25 mouse cellular contexts compared by ENCODE assay signal in genomic region chr2:27119766-27120165, GRCm38 (mm10). TPM values are rescaled to one million over a fixed set of nuclear protein-coding genes. Genes with fewer than 3 reads are reported as not detected.
DNase-seq lines count a peak whose midpoint lies in the region; ATAC-seq and TF ChIP-seq lines count a peak whose summit lies in the region.
"Had no signal": no experiment of that assay in that cellular context is flagged by ENCODE, and none has a peak within 500 bp of the region (broad histone marks: within the 10 kb centered on the region; RNA-seq: fewer than 3 reads in every experiment).

No protein-coding gene starts in this region.

- peak; percentile 42 for DNase-seq in adrenal gland, postnatal 14 days
- DNase-seq in adrenal gland, adult 8-10 months: no peak
- DNase-seq in heart, postnatal 36 days: no peak
- DNase-seq in lung, embryonic 14.5 days: no peak
- DNase-seq in lung, postnatal 36 days: no peak
- no peak for DNase-seq in limb, embryonic 10.5 days (ENCODE audit: low spot score)
- no peak for DNase-seq in thymus, postnatal 4 days
- DNase-seq: cerebellum, adult 2 months; embryo, embryonic 11 days; kidney, adult 18-20 months; layer of hippocampus, adult 9-11 months had no signal

- no peak overlapping the region for H3K4me3 ChIP-seq in heart, embryonic 12.5 days
- H3K4me3 ChIP-seq in lung, embryonic 14.5 days (ENCODE audit: low read depth, low read length): no peak overlapping the region
- H3K4me3 ChIP-seq in limb, embryonic 10.5 days: no peak overlapping the region
- H3K4me3 ChIP-seq: embryonic facial prominence, embryonic 15.5 days; hindbrain, embryonic 13.5 days; left cerebral cortex, adult 2 months; midbrain, embryonic 10.5 days; myocyte; neural tube, embryonic 13.5 days had no signal

- H3K9me3 ChIP-seq in heart, embryonic 12.5 days (replicated peaks): no peaks in the 10 kb centered on the region
- no peaks in the 10 kb centered on the region for H3K9me3 ChIP-seq in lung, embryonic 14.5 days (ENCODE audit: low read depth, low read length)
- no peaks in the 10 kb centered on the region for H3K9me3 ChIP-seq in limb, embryonic 10.5 days (replicated peaks)
- H3K9me3 ChIP-seq: embryonic facial prominence, embryonic 15.5 days; hindbrain, embryonic 13.5 days; neural tube, embryonic 13.5 days had no signal

- H3K36me3 ChIP-seq in heart, embryonic 12.5 days: no peaks in the 10 kb centered on the region
- H3K36me3 ChIP-seq in lung, embryonic 14.5 days (ENCODE audit: insufficient read depth): no peaks in the 10 kb centered on the region
- no peaks in the 10 kb centered on the region for H3K36me3 ChIP-seq in limb, embryonic 10.5 days
- H3K36me3 ChIP-seq: embryonic facial prominence, embryonic 15.5 days; hindbrain, embryonic 13.5 days; midbrain, embryonic 10.5 days; neural tube, embryonic 13.5 days had no signal

- 0 out of 2 replicates have a peak overlapping the region, but pooled peaks have one; percentile 28 for H3K27ac ChIP-seq in heart, embryonic 12.5 days (ENCODE audit: poor library complexity, severe bottlenecking)
- peak overlapping the region; percentile 69 for H3K27ac ChIP-seq in lung, embryonic 14.5 days (ENCODE audit: low read depth)
- H3K27ac ChIP-seq in limb, embryonic 10.5 days: peak overlapping the region; percentile 88
- H3K27ac ChIP-seq: embryonic facial prominence, embryonic 15.5 days; left cerebral cortex, adult 2 months; midbrain, embryonic 10.5 days; neural tube, embryonic 13.5 days had no signal

- H3K4me2 ChIP-seq in heart, embryonic 12.5 days: no peak overlapping the region
- H3K4me2 ChIP-seq in lung, embryonic 14.5 days: no peak overlapping the region
- H3K4me2 ChIP-seq: embryonic facial prominence, embryonic 15.5 days; hindbrain, embryonic 13.5 days; neural tube, embryonic 13.5 days had no signal

- intact Hi-C loops in heart, postnatal 36 days (cut with DNase I): loop anchor here (2.0 kb wide), 2 partner anchors 45 to 63 kb away; no protein-coding TSS in a partner anchor

- 74% methylated on average over 2 of the region's 2 CpGs for WGBS in heart, embryonic 12.5 days
- WGBS in lung, embryonic 14.5 days: 80% methylated on average over 2 of the region's 2 CpGs
- 88% methylated on average over 2 of the region's 2 CpGs for WGBS in limb, embryonic 10.5 days

- no peak overlapping the region for H3K9ac ChIP-seq in heart, embryonic 12.5 days
- H3K9ac ChIP-seq in lung, embryonic 14.5 days: no peak overlapping the region
- H3K9ac ChIP-seq: embryonic facial prominence, embryonic 15.5 days; hindbrain, embryonic 13.5 days; neural tube, embryonic 13.5 days had no signal

- no peak for ATAC-seq in heart, embryonic 12.5 days (ENCODE audit: insufficient number of reproducible peaks, low FRiP score)
- ATAC-seq in lung, embryonic 14.5 days (ENCODE audit: insufficient read depth): peak; percentile 28; the same call in 1 of the 2 replicates
- ATAC-seq: midbrain, embryonic 16.5 days had no signal

- TF ChIP-seq CTCF in lung, embryonic 14.5 days (IDR thresholded peaks at IDR 0.05; ENCODE audit: low read depth): no peak

- H3K27me3 ChIP-seq in heart, embryonic 12.5 days (replicated peaks): 0 out of 2 replicates have a peak, but pooled peaks cover 5% of the 10 kb centered on the region
- no peaks in the 10 kb centered on the region for H3K27me3 ChIP-seq in lung, embryonic 14.5 days (ENCODE audit: insufficient read depth, low read length)
- H3K27me3 ChIP-seq in limb, embryonic 10.5 days (ENCODE audit: low read depth, poor library complexity, severe bottlenecking): 0 out of 2 replicates have a peak, but pooled peaks cover 7% of the 10 kb centered on the region
- H3K27me3 ChIP-seq: embryonic facial prominence, embryonic 15.5 days; neural tube, embryonic 13.5 days had no signal

- H3K4me1 ChIP-seq in heart, embryonic 12.5 days (replicated peaks): peaks cover 48% of the 10 kb centered on the region
- H3K4me1 ChIP-seq in lung, embryonic 14.5 days (ENCODE audit: insufficient read depth): peaks cover 23% of the 10 kb centered on the region; the same call in 1 of the 2 replicates
- H3K4me1 ChIP-seq in limb, embryonic 10.5 days: peaks cover 71% of the 10 kb centered on the region

RNA-seq across cellular contexts. Expression of gene Fam163b, which starts 22.5 kb away (rescaled TPM):
- total RNA-seq in adrenal gland, postnatal 14 days (2021): 2.0 and 2.1 TPM in 2 replicates
- 1 to 10 TPM; 2.5 to 4.4 (median 3.5) TPM for total RNA-seq in adrenal gland, adult 8-10 months (2022)
- 0.50 and 0.56 TPM in 2 replicates for polyA plus RNA-seq in heart, embryonic 12.5 days (2016; fragmentation: Nextera tagmentation; extraction: Ambion mirVana)
- total RNA-seq in heart, postnatal 36 days (2021): under 1 TPM; 0.19 to 0.43 TPM
- polyA plus RNA-seq in lung, embryonic 14.5 days (2014; fragmentation: Nextera tagmentation; extraction: Ambion mirVana): 0.61 and 0.70 TPM in 2 replicates
- polyA plus RNA-seq in limb, embryonic 10.5 days (2016; fragmentation: Nextera tagmentation; extraction: Ambion mirVana): 0.48 and 0.79 TPM in 2 replicates
- total RNA-seq: granulocyte monocyte progenitor cell, adult 5-6 weeks; liver, adult 2 months had no signal
- polyA plus RNA-seq: liver, adult 2 months; liver, embryonic 16.5 days; spleen, adult 2 months; stomach, embryonic 14.5 days had no signal

RNA-seq across cellular contexts. Expression of gene Adamtsl2, which starts 40.6 kb away (rescaled TPM):
- 11.5 and 11.7 TPM in 2 replicates for total RNA-seq in adrenal gland, postnatal 14 days (2021)
- 10 to 100 TPM; 14.3 to 24.8 (median 19.3) TPM for total RNA-seq in adrenal gland, adult 8-10 months (2022)
- polyA plus RNA-seq in heart, embryonic 12.5 days (2016; fragmentation: Nextera tagmentation; extraction: Ambion mirVana): 10.9 and 12.2 TPM in 2 replicates
- 10 to 100 TPM; 20.3 to 21.4 TPM for total RNA-seq in heart, postnatal 36 days (2021)
- 19.2 and 21.0 TPM in 2 replicates for polyA plus RNA-seq in lung, embryonic 14.5 days (2014; fragmentation: Nextera tagmentation; extraction: Ambion mirVana)
- 3.5 and 9.1 TPM in 2 replicates for polyA plus RNA-seq in limb, embryonic 10.5 days (2016; fragmentation: Nextera tagmentation; extraction: Ambion mirVana)
- total RNA-seq: granulocyte monocyte progenitor cell, adult 5-6 weeks had no signal

RNA-seq across cellular contexts. Expression of gene Dbh, which starts 45.3 kb away (rescaled TPM):
- total RNA-seq in adrenal gland, postnatal 14 days (2021): 334 and 392 TPM in 2 replicates
- 100 to 1,000 TPM; 394 to 536 (median 504) TPM for total RNA-seq in adrenal gland, adult 8-10 months (2022)
- polyA plus RNA-seq in heart, embryonic 12.5 days (2016; fragmentation: Nextera tagmentation; extraction: Ambion mirVana): 0.15 and 0.28 TPM in 2 replicates
- 1 to 10 TPM; 1.4 to 2.4 TPM for total RNA-seq in heart, postnatal 36 days (2021)
- polyA plus RNA-seq in lung, embryonic 14.5 days (2014; fragmentation: Nextera tagmentation; extraction: Ambion mirVana): 0.20 and 0.75 TPM in 2 replicates
- polyA plus RNA-seq in limb, embryonic 10.5 days (2016; fragmentation: Nextera tagmentation; extraction: Ambion mirVana): not detected in 2 replicates
- total RNA-seq: granulocyte monocyte progenitor cell, adult 5-6 weeks had no signal
- polyA plus RNA-seq: forebrain, embryonic 14.5 days; liver, adult 2 months; spleen, adult 2 months had no signal

RNA-seq across cellular contexts. Expression of gene Mymk, which starts 47.8 kb away (rescaled TPM):
- not detected in 2 replicates for total RNA-seq in adrenal gland, postnatal 14 days (2021)
- total RNA-seq in adrenal gland, adult 8-10 months (2022): under 1 TPM in 1 of 4 experiments, not detected in 3; 0.20 TPM
- 0.17 and 0.18 TPM in 2 replicates for polyA plus RNA-seq in heart, embryonic 12.5 days (2016; fragmentation: Nextera tagmentation; extraction: Ambion mirVana)
- total RNA-seq in heart, postnatal 36 days (2021): not detected
- polyA plus RNA-seq in lung, embryonic 14.5 days (2014; fragmentation: Nextera tagmentation; extraction: Ambion mirVana): 0.17 and 0.18 TPM in 2 replicates
- 0.16 and 1.5 TPM in 2 replicates for polyA plus RNA-seq in limb, embryonic 10.5 days (2016; fragmentation: Nextera tagmentation; extraction: Ambion mirVana)
- total RNA-seq: granulocyte monocyte progenitor cell, adult 5-6 weeks; liver, adult 2 months had no signal
- polyA plus RNA-seq: forebrain, embryonic 14.5 days; liver, adult 2 months; midbrain, embryonic 10.5 days; midbrain, embryonic 16.5 days; stomach, embryonic 14.5 days had no signal

Comparison
In these comparisons a context has a peak if more than half of its experiments do, and no peak if none do; other contexts are left out.
1. H3K27ac ChIP-seq: peak in every context shown above with its lines; median percentile 88 in limb, embryonic 10.5 days; 69 in lung, embryonic 14.5 days; 28 in heart, embryonic 12.5 days.
2. RNA of gene Dbh, which starts 45.3 kb away (total RNA-seq): 394 to 536 TPM in adrenal gland, adult 8-10 months and 334 to 392 TPM in adrenal gland, postnatal 14 days; 1.4 to 2.4 TPM in heart, postnatal 36 days; every median in the first group is over 10 times any median in the second.